Mouse (Mus musculus): ENCODE measurements at regions not wholly inside any gene's neighbourhood (a gene's known extent, or its start where the extent isn't known, plus 50 kb on each side); places are given as distances from the start of the nearest gene placed in this dataset.
A peak's percentile ranks its signal among the peaks of the same experiment; 100 is the strongest.

DNA sequence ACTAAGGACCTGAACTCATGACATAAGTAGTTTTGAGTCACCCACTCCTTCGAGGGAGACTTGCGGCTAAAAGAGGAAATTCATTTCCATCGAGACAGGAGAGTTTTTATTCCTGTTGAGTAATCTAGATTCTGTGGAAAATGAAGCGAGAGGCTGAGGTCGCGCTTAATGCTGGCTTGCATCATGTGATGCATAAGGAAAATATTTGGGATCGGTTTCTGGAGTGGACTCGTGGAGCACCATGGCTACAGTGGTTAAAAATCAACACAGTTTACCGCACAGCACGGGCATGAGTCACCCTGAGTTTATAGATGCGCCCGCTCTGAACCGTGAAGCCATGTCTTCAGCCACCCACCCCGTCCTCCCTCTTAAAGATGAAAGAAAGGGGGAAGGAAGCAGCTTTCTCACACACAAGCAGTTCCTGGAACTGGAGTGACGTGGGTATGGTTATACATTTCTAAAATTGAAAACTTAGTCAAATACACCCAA lies 70.3 kb upstream of the 1700021F07Rik start:
- ATAC-seq (peak; percentile 85), DNase-seq (ENCODE audit: low spot score) (peak; percentile 90)
- Histone ChIP-seq H3K4me2 (replicated peaks; ENCODE audit: low read depth, low read length) (no peak overlapping the region), H3K4me1 (ENCODE audit: insufficient read depth, low read depth, low read length) (no peaks in the 10 kb centered on the region), H3K27ac (ENCODE audit: low read length) (peak overlapping the region; percentile 64; the same call in 1 of the 2 replicates), H3K9ac (replicated peaks; ENCODE audit: low read depth) (no peak overlapping the region), H3K36me3 (ENCODE audit: insufficient read depth, low read length) (no peaks in the 10 kb centered on the region), H3K9me3 (ENCODE audit: low read length) (no peaks in the 10 kb centered on the region), H3K4me3 (ENCODE audit: low read depth, low read length) (no peak overlapping the region), H3K27me3 (replicated peaks; ENCODE audit: insufficient read depth, low read length) (no peaks in the 10 kb centered on the region)
- 34% methylated on average over 15 of the region's 15 CpGs for WGBS
- TF ChIP-seq CTCF (IDR thresholded peaks at IDR 0.05) (peak; percentile 15; the same call in 1 of the 2 replicates), EP300 (IDR thresholded peaks at IDR 0.05) (peak; percentile 43; the same call in 1 of the 2 replicates)

- Histone ChIP-seq H3K4me2 (replicated peaks; ENCODE audit: low read depth, low read length) (no peak overlapping the region), H3K4me1 (ENCODE audit: insufficient read depth, low read depth, low read length) (no peaks in the 10 kb centered on the region), H3K36me3 (ENCODE audit: insufficient read depth, low read length) (no peaks in the 10 kb centered on the region), H3K27ac (ENCODE audit: low read length) (peak overlapping the region; percentile 7; the same call in 1 of the 2 replicates), H3K27me3 (replicated peaks; ENCODE audit: insufficient read depth, low read length) (no peaks in the 10 kb centered on the region), H3K9ac (replicated peaks; ENCODE audit: low read depth) (no peak overlapping the region), H3K4me3 (ENCODE audit: low read depth, low read length) (no peak overlapping the region), H3K9me3 (ENCODE audit: low read length) (no peaks in the 10 kb centered on the region)
- no peak for TF ChIP-seq CTCF (IDR thresholded peaks at IDR 0.05)
- no peak for TF ChIP-seq EP300 (IDR thresholded peaks at IDR 0.05)
- 74% methylated on average over 4 of the region's 4 CpGs for WGBS
- ATAC-seq (no peak), DNase-seq (ENCODE audit: low spot score) (no peak)
These were observed 69.6 kb upstream of the 1700021F07Rik start for GRCm38 (mm10) chr2:173452800-173453199.

DNA sequence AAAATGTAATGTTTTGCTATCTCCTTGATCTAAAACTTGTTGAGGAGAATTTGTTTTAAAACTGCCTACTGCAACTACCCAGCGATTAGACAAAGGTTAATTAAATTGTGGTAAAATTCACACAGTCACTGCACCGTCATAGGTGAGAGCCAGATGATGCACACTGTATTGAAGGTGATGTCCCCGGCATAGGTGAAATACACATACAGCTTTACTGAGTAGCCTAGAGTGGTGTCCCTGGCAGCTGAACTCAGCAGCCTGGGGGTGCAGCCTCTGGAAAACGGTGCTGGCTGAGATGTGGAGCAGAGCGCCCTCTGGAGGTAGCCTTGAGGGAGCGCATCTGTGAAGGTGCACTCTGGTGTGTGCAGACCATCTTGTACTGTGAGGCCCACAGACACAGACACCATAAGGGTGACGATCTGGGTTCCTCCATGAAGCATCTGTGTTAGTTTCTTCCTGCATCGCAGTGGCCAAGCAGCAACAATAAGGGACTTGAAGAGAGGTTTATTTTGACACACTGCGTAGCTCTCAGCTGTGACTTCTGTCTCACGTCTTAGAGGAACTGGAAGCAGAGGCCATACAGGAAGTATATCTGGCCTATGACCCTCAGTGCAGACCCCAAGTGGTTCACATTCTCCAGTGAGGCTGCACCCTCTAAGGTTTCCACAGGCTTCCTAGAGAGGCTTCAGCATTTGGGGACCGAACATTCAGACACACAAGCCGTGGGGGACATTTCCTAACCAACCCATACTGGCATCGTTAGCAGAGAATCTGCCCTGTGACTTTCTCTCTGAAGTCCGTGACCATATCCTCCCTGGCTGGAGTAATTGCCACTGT lies 68.6 kb upstream of the 1700021F07Rik start:
- no peak overlapping the region for H3K27ac ChIP-seq (ENCODE audit: low read length)
- no peaks in the 10 kb centered on the region for H3K4me1 ChIP-seq (ENCODE audit: insufficient read depth, low read depth, low read length)
- TF ChIP-seq CTCF (IDR thresholded peaks at IDR 0.05) (peak; percentile 86), EP300 (IDR thresholded peaks at IDR 0.05) (no peak)
- 0 out of 2 replicates have a peak, but pooled peaks have one; percentile 7 for ATAC-seq
- H3K27me3 ChIP-seq (replicated peaks; ENCODE audit: insufficient read depth, low read length) = no peaks in the 10 kb centered on the region
- H3K9ac ChIP-seq (replicated peaks; ENCODE audit: low read depth) = no peak overlapping the region
- no peaks in the 10 kb centered on the region for H3K36me3 ChIP-seq (ENCODE audit: insufficient read depth, low read length)
- no peak overlapping the region for H3K4me2 ChIP-seq (replicated peaks; ENCODE audit: low read depth, low read length)
- DNase-seq (ENCODE audit: low spot score) = peak; percentile 65
- no peaks in the 10 kb centered on the region for H3K9me3 ChIP-seq (ENCODE audit: low read length)
- 72% methylated on average over 14 of the region's 14 CpGs for WGBS
- no peak overlapping the region for H3K4me3 ChIP-seq (ENCODE audit: low read depth, low read length)

DNA sequence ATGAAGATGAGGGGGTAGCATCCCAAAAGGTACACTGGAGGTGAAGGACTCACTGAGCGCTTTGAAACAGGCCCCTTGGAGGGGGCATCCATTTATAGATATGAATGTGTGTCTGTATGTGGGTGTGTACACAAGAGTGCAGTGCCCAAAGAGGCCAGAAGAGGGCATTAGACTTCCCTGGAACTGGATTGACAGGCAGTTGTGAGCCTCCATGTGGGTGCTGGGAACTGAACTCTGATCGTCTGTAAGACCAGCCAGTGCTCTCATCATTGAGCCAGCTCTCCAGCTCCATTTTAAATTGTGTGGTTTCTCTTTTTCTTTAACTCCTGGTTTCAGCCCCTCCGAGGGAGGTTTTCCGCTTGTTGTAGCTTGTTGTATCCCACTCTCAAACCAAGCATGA lies 67.6 kb upstream of the 1700021F07Rik start:
- TF ChIP-seq EP300 (IDR thresholded peaks at IDR 0.05) (no peak), CTCF (IDR thresholded peaks at IDR 0.05) (peak; percentile 19; the same call in 1 of the 2 replicates)
- H3K4me2 ChIP-seq (replicated peaks; ENCODE audit: low read depth, low read length) = no peak overlapping the region
- WGBS = 94% methylated on average over 4 of the region's 4 CpGs
- H3K4me1 ChIP-seq (ENCODE audit: insufficient read depth, low read depth, low read length) = no peaks in the 10 kb centered on the region
- no peaks in the 10 kb centered on the region for H3K36me3 ChIP-seq (ENCODE audit: insufficient read depth, low read length)
- DNase-seq (ENCODE audit: low spot score) (no peak), ATAC-seq (no peak)
- no peak overlapping the region for H3K4me3 ChIP-seq (ENCODE audit: low read depth, low read length)
- no peak overlapping the region for H3K27ac ChIP-seq (ENCODE audit: low read length)
- no peaks in the 10 kb centered on the region for H3K9me3 ChIP-seq (ENCODE audit: low read length)
- no peak overlapping the region for H3K9ac ChIP-seq (replicated peaks; ENCODE audit: low read depth)
- H3K27me3 ChIP-seq (replicated peaks; ENCODE audit: insufficient read depth, low read length) = no peaks in the 10 kb centered on the region

DNA sequence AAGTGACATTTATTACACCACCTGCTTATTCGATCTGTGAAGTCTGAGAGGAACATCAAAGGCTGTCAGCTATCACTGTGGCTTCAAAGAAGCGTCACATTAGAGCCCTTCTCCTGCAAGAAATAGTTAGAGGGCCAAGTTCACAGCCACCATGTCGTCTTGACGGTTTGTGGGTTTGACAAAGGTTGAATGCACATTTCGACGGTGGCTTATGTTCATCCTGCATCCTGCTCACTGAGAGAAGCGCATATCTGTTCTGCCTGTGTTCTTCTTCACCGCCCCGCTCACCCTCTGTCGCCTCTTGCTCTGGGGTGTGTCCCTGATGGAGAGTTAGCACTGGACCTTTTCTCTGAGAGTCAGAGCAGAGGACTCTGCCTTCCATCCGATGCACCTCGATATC lies 67.2 kb upstream of the 1700021F07Rik start:
- WGBS = 91% methylated on average over 12 of the region's 12 CpGs

GRCm38 (mm10) chr2:173456083-173456482 lies 66.3 kb upstream of the 1700021F07Rik start:
- no peaks in the 10 kb centered on the region for H3K36me3 ChIP-seq (ENCODE audit: insufficient read depth, low read length)
- DNase-seq (ENCODE audit: low spot score) (no peak), ATAC-seq (no peak)
- no peak overlapping the region for H3K27ac ChIP-seq (ENCODE audit: low read length)
- H3K4me2 ChIP-seq (replicated peaks; ENCODE audit: low read depth, low read length) = no peak overlapping the region
- H3K9ac ChIP-seq (replicated peaks; ENCODE audit: low read depth) = no peak overlapping the region
- H3K27me3 ChIP-seq (replicated peaks; ENCODE audit: insufficient read depth, low read length) = no peaks in the 10 kb centered on the region
- WGBS = 78% methylated on average over 7 of the region's 7 CpGs
- no peaks in the 10 kb centered on the region for H3K4me1 ChIP-seq (ENCODE audit: insufficient read depth, low read depth, low read length)
- no peaks in the 10 kb centered on the region for H3K9me3 ChIP-seq (ENCODE audit: low read length)
- no peak for TF ChIP-seq EP300 (IDR thresholded peaks at IDR 0.05)
- peak; percentile 35; the same call in 1 of the 2 replicates for TF ChIP-seq CTCF (IDR thresholded peaks at IDR 0.05)
- H3K4me3 ChIP-seq (ENCODE audit: low read depth, low read length) = no peak overlapping the region

More for the DNA sequence above, 67.2 kb upstream of the 1700021F07Rik start:
- ATAC-seq (no peak), DNase-seq (ENCODE audit: low spot score) (no peak)
- no peak overlapping the region for H3K9ac ChIP-seq (replicated peaks; ENCODE audit: low read depth)
- no peaks in the 10 kb centered on the region for H3K9me3 ChIP-seq (ENCODE audit: low read length)
- no peak overlapping the region for H3K27ac ChIP-seq (ENCODE audit: low read length)
- no peak overlapping the region for H3K4me2 ChIP-seq (replicated peaks; ENCODE audit: low read depth, low read length)
- no peak overlapping the region for H3K4me3 ChIP-seq (ENCODE audit: low read depth, low read length)
- H3K27me3 ChIP-seq (replicated peaks; ENCODE audit: insufficient read depth, low read length) = no peaks in the 10 kb centered on the region
- H3K4me1 ChIP-seq (ENCODE audit: insufficient read depth, low read depth, low read length) = no peaks in the 10 kb centered on the region
- TF ChIP-seq EP300 (IDR thresholded peaks at IDR 0.05) (no peak), CTCF (IDR thresholded peaks at IDR 0.05) (no peak)
- no peaks in the 10 kb centered on the region for H3K36me3 ChIP-seq (ENCODE audit: insufficient read depth, low read length)

Measured in lung, postnatal 0 days (tissue).